Mouse (Mus musculus): ENCODE results near the gene Tmed4. TPM values are rescaled to one million over a fixed set of nuclear protein-coding genes. Genes with fewer than 3 reads are reported as not detected.
"Not testable (repeated sequence)": the region's sequence is repeated elsewhere in the genome, so short reads cannot be mapped to it uniquely, and the experiment has no call there.

The Tmed4 gene
- total RNA-seq, 2 experiments from 2014 or later = 51.6 to 60.8 TPM

- no peak for DNase-seq
- intact Hi-C loops (cut with DNase I) = no loop called here
Observed at GRCm38 (mm10) chr11:6276466-6276865, 1.8 kb upstream of the Tmed4 start.

GRCm38 (mm10) chr11:6275094-6275484, 419 bp upstream of the Tmed4 start:
- no peak for DNase-seq
- intact Hi-C loops (cut with DNase I) = no loop called here

GRCm38 (mm10) chr11:6273607-6274006, 1.1 kb downstream of the Tmed4 start:
- DNase-seq = no peak
- intact Hi-C loops (cut with DNase I) = no loop called here

GRCm38 (mm10) chr11:6267320-6268254, 7.1 kb downstream of the Tmed4 start, which contains the start of gene Ddx56:
Ddx56 (minus strand) TSS chr11:6267772.
- intact Hi-C loops (cut with DNase I) = no loop called here
- DNase-seq = peak; percentile 86 to 92

DNA sequence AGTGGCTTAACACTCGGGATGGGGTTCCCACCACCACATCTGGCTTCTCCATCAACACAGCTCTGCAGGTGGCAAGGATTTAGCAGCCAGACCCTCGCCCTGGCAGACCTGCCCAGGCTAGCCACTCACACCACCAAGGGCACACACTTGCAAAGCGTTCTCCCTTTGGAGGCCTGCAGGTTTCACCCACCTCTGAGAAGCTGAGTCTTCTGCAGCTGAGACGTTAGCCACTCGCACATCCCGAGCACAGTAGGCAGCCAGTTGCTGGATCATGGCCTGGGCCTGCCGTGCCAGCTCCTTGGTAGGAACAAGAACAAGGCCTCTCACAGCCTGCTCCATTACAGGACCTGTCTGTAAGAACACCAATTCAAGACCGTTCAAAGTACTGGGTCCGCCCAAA, 8.0 kb downstream of the Tmed4 start:
- no peak for DNase-seq
- intact Hi-C loops (cut with DNase I) = no loop called here

GRCm38 (mm10) chr11:6261434-6262082, 13.1 kb downstream of the Tmed4 start:
- intact Hi-C loops (cut with DNase I) = loop anchor here (5.0 kb wide), 2 partner anchors 64 to 269 kb away; no protein-coding TSS in a partner anchor
- DNase-seq = peak; percentile 54 to 62

DNA sequence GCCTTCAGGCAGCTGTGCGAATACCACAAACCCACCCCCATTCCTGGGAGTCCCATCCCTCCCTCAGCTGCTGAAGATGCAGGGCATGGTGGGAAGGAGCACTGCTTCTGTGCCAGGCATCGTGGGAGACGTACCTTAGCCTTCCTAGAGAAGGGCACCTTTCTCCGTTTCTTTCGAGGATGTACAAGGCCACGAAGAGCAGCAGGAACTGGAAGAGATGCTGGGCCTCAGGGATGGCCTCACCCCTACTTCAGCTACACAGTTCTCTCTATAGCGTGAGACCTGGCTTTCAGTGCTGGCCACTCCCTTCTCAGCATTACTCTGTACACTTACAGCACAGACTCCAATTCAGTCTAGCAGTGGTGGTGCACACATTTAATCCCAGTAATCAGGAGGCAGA, 15.3 kb downstream of the Tmed4 start:
- intact Hi-C loops (cut with DNase I) = no loop called here
- no peak for DNase-seq

DNA sequence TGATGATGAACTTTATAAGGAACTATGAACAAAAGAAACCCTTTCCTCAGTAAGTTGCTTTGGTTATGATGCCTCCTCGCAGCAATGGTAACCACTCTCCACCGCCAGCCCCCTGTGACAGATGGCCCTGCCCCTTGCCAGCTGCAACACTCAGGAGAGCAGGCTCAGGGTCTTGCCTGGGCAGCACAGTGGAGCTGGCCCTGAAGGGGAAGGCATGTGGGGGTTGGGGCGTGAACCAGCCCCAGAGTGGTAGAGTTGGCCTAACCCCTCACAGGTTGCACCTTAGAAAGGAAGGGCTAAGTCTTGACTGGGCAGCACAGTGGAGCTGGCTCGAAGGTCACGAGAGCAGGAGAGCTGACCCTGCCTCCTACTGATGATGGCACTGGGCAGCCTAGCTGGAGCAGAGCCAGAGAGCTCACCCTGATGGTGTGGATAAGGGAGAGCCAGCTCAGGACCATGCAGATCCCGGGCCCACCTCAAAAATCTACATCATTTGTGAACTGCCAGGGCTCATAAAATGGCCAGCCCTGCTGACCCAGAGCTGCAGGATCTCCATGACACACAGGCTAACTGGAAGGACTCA, 18.1 kb downstream of the Tmed4 start:
- DNase-seq = no peak
- intact Hi-C loops (cut with DNase I) = no loop called here

DNA sequence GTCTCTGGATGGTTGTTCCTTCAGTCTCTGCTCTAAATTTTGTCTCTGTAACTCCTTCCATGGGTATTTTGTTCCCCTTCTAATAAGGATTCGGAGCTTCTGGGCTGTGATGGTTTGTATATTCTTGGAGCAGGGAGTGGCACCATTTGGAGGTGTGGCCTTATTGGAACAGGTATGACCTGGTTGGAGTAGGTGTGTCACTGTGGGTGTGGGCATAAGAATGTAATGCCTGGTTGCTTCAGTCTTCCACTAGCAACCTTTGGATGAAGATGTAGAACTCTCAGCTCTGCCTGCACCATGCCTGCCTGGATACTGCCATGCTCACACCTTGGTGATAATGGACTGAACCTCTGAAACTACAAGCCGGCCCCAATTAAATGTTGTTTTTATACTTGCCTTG, 20.1 kb downstream of the Tmed4 start:
- DNase-seq; intact Hi-C loops (cut with DNase I): not testable (repeated sequence)

GRCm38 (mm10) chr11:6252824-6253223, 21.8 kb downstream of the Tmed4 start:
- intact Hi-C loops (cut with DNase I) = no loop called here

DNA sequence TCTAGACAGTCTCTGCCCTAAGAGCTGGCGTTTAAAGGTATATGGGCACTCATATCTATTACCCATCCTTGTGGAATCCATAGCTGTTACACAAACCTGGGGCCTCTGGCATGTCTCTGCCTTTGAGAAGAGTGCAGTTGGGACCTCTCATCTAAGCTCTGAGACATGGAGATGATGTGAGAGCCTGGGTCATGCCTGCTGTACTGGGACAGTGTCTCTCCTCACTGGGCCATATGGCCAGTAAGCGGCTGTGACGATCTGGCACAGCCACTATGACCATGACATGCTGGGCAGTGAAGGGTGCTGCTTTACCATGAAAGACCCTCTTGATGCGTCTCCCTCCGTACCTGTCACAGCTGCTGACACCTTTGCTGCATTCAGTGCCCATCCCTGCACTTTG, 22.4 kb downstream of the Tmed4 start:
- DNase-seq = no peak
- intact Hi-C loops (cut with DNase I) = no loop called here

More at GRCm38 (mm10) chr11:6252824-6253223, 21.8 kb downstream of the Tmed4 start:
- DNase-seq = no peak

DNA sequence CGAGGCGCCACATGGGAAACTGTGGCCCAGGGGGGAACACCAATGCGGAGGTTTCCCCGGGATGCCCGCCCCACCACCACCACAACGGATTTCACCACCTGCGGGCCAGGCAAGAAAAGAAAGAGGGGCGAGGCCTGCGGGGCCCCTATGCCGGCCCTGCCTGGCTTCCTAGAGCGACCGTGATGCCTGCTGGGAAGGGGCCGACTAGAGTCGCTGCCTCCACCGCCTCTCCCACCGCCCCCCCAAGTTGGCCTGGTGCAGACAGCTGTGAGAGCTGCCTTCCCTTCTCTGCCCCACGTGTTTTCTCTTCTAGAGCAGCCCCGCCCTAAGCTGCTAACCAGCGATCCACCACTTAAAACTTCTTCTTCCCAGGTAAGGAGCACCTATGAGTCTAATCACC, 30.0 kb downstream of the Tmed4 start:
- intact Hi-C loops (cut with DNase I) = no loop called here
- no peak for DNase-seq

DNA sequence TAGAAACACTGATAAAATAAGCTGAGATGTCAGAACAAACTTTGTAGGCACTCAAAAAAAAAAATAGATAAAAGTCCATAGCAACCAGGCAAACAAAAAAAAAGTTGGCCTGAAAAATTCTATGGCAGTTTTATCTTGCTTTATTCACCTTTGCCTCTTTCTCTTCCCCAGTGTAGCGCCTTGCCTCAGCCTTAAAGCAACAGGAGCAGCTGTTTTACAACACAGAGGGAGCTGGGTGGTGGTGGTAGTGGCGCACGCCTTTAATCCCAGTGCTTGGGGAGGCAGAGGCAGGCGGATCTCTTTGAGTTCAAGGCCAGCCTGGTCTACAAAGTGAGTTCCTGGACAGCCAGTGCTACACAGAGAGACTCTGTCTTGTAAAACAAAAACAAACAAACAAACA, 41.6 kb downstream of the Tmed4 start:
- DNase-seq = no peak
- intact Hi-C loops (cut with DNase I) = no loop called here

GRCm38 (mm10) chr11:6230012-6230411, 44.7 kb downstream of the Tmed4 start, which contains the start of gene Npc1l1:
Npc1l1 (minus strand) TSS chr11:6230143.
- DNase-seq = no peak
- intact Hi-C loops (cut with DNase I) = no loop called here

GRCm38 (mm10) chr11:6224541-6225229, 50.0 kb downstream of the Tmed4 start:
- intact Hi-C loops (cut with DNase I) = no loop called here
- DNase-seq = no peak

GRCm38 (mm10) chr11:6222187-6222586, 52.5 kb downstream of the Tmed4 start:
- intact Hi-C loops (cut with DNase I) = no loop called here
- no peak for DNase-seq

Other genes starting within 250 kb of the Tmed4 start
- gene Camk2b, start 208.5 kb downstream of the Tmed4 start, total RNA-seq (2021) = 100 to 1,000 TPM in 1 of 2 experiments, 10 to 100 TPM in 1; 95.5 to 115 TPM
- under 1 TPM; 0.15 to 0.20 TPM for gene A730071L15Rik, start 74.8 kb downstream of the Tmed4 start, total RNA-seq (2021)
- 10 to 100 TPM; 58.5 to 62.8 TPM for gene Nudcd3, start 74.5 kb downstream of the Tmed4 start, total RNA-seq (2021)
- gene Npc1l1, start 44.7 kb downstream of the Tmed4 start, total RNA-seq (2021) = under 1 TPM; 0.08 to 0.20 TPM
- 10 to 100 TPM; 22.0 to 30.1 TPM for gene Ddx56, start 7.1 kb downstream of the Tmed4 start, total RNA-seq (2021)
- 100 to 1,000 TPM; 628 to 695 TPM for gene Ogdh, start 16.8 kb upstream of the Tmed4 start, total RNA-seq (2021)
- gene Zmiz2, start 114.2 kb upstream of the Tmed4 start, total RNA-seq (2021) = 10 to 100 TPM; 41.1 to 53.3 TPM
- gene Ppia, start 140.6 kb upstream of the Tmed4 start, total RNA-seq (2021) = 100 to 1,000 TPM; 206 to 211 TPM
- gene H2afv, start 169.6 kb upstream of the Tmed4 start, total RNA-seq (2021) = 10 to 100 TPM; 36.4 to 49.2 TPM
- 10 to 100 TPM; 19.7 to 20.7 TPM for gene Purb, start 201.0 kb upstream of the Tmed4 start, total RNA-seq (2021)
- gene Myo1g, start 246.1 kb upstream of the Tmed4 start, total RNA-seq (2021) = 1 to 10 TPM; 1.3 to 1.7 TPM